Mouse (Mus musculus) G1E (cell line): ENCODE data around the gene H2afz. TPM values are rescaled to one million over a fixed set of nuclear protein-coding genes. Genes with fewer than 3 reads are reported as not detected.

ENCODE experiments used
- ATAC-seq: 2 replicates; pipeline ENCODE4 v1.8.0; 2016; ENCODE audit warnings: mild to moderate bottlenecking; ENCODE audit not compliant: insufficient number of reproducible peaks, poor library complexity, low FRiP score, severe bottlenecking; ENCODE audit errors: extremely low read depth
- DNase-seq: peaks from one replicate; pipeline ENCODE4 v3.0.0; 2012; ENCODE audit warnings: low spot score
- H3K27me3 ChIP-seq: 2 replicates; pipeline ENCODE4 v1.6.1; 2012; ENCODE audit warnings: mild to moderate bottlenecking, low read length, inconsistent platforms; ENCODE audit not compliant: insufficient read depth
- H3K36me3 ChIP-seq: replicated peaks from 2 replicates; pipeline ENCODE3; 2012; ENCODE audit warnings: mild to moderate bottlenecking, inconsistent platforms
- H3K4me1 ChIP-seq: 2 replicates; pipeline ENCODE4 v1.6.1; 2012; ENCODE audit warnings: low read depth, low read length, inconsistent platforms, mixed read lengths; ENCODE audit not compliant: insufficient read depth
- H3K4me3 ChIP-seq: 2 replicates; pipeline ENCODE4 v1.5.1; 2012; ENCODE audit warnings: low read depth, mild to moderate bottlenecking, inconsistent platforms, low read length, moderate library complexity, mixed read lengths
- H3K9me3 ChIP-seq: replicated peaks from 2 replicates; pipeline ENCODE4 v1.6.1; 2012; ENCODE audit warnings: inconsistent platforms
- CTCF ChIP-seq: IDR thresholded peaks from 2 replicates; pipeline ENCODE4 v1.5.1; 2012; ENCODE audit warnings: low read depth, low read length, inconsistent platforms, mixed read lengths
- GATA1 ChIP-seq: IDR thresholded peaks from 2 replicates; pipeline ENCODE4 v1.6.1; 2012; ENCODE audit warnings: borderline replicate concordance, low read length, inconsistent platforms, mixed read lengths
- GATA2 ChIP-seq: IDR thresholded peaks from 2 replicates; pipeline ENCODE4 v1.6.1; 2012; ENCODE audit warnings: low read depth, low read length, inconsistent platforms, borderline replicate concordance
- POLR2AphosphoS5 ChIP-seq: IDR thresholded peaks from 2 replicates; pipeline ENCODE4 v1.6.1; 2012; ENCODE audit warnings: low read depth, low read length, inconsistent platforms; ENCODE audit not compliant: insufficient replicate concordance
- TAL1 ChIP-seq: conservative IDR thresholded peaks from 2 replicates; pipeline ENCODE4 v1.6.1; 2012; ENCODE audit warnings: low read depth, low read length, inconsistent platforms, mixed read lengths
- polyA plus RNA-seq: library from polyadenylated mRNA; stranded (reverse); fragments of >175 nt; gene quantifications from 2 replicates; pipeline ENCODE4 v1.2.3, GENCODE M21; 2012
- total RNA-seq, 2 experiments: library from RNA; stranded (forward) in 1 of 2; stranded (reverse) in 1 of 2; fragments of 200-1000 nt in 1 of 2; fragments of >200 nt in 1 of 2; fragmentation: Nextera tagmentation in 1 of 2; gene quantifications; 2 replicates each; pipeline ENCODE4 v1.2.3; 2014 to 2017

The H2afz gene
- total and polyA plus RNA-seq, 3 experiments = 814 to 4,050 (median 3,552) TPM

- peak; percentile 32 for DNase-seq
- TF ChIP-seq TAL1 = no peak
- no peak for TF ChIP-seq GATA2
- no peak for TF ChIP-seq CTCF
- TF ChIP-seq POLR2AphosphoS5 = peak; percentile 58; the same call in 1 of the 2 replicates
These were observed 4.0 kb downstream of the H2afz start for GRCm38 (mm10) chr3:137868094-137868913.

GRCm38 (mm10) chr3:137869395-137869794, 5.1 kb downstream of the H2afz start:
- no peak for ATAC-seq

More at GRCm38 (mm10) chr3:137868094-137868913, 4.0 kb downstream of the H2afz start:
- Histone ChIP-seq H3K4me1 (peaks cover 18% of the 10 kb centered on the region), H3K36me3 (peaks cover 40% of the 10 kb centered on the region), H3K27me3 (no peaks in the 10 kb centered on the region), H3K4me3 (peak overlapping the region; percentile 79), H3K9me3 (no peaks in the 10 kb centered on the region)
- ATAC-seq = no peak

GRCm38 (mm10) chr3:137879313-137879712, 15.0 kb downstream of the H2afz start:
- H3K4me3 ChIP-seq = no peak overlapping the region
- peaks cover 18% of the 10 kb centered on the region for H3K4me1 ChIP-seq
- H3K27me3 ChIP-seq = no peaks in the 10 kb centered on the region
- no peak for TF ChIP-seq GATA2
- no peak for TF ChIP-seq CTCF
- TF ChIP-seq TAL1 = no peak
- no peak for TF ChIP-seq GATA1
- no peak for TF ChIP-seq POLR2AphosphoS5
- ATAC-seq (peak; percentile 54), DNase-seq (no peak)
- no peaks in the 10 kb centered on the region for H3K9me3 ChIP-seq
- peaks cover 25% of the 10 kb centered on the region for H3K36me3 ChIP-seq

More at GRCm38 (mm10) chr3:137869395-137869794, 5.1 kb downstream of the H2afz start:
- Histone ChIP-seq H3K4me1 (peaks cover 13% of the 10 kb centered on the region), H3K36me3 (peaks cover 45% of the 10 kb centered on the region), H3K27me3 (no peaks in the 10 kb centered on the region), H3K4me3 (no peak overlapping the region), H3K9me3 (no peaks in the 10 kb centered on the region)
- TF ChIP-seq GATA2 (no peak), CTCF (no peak), TAL1 (no peak), POLR2AphosphoS5 (peak; percentile 56; the same call in 1 of the 2 replicates), GATA1 (no peak)
- DNase-seq = no peak

GRCm38 (mm10) chr3:137880109-137880748, 15.9 kb downstream of the H2afz start:
- no peak for ATAC-seq
- Histone ChIP-seq H3K4me1 (peaks cover 18% of the 10 kb centered on the region), H3K27me3 (no peaks in the 10 kb centered on the region), H3K36me3 (peaks cover 30% of the 10 kb centered on the region), H3K4me3 (0 out of 2 replicates have a peak overlapping the region, but pooled peaks have one; percentile 9), H3K9me3 (no peaks in the 10 kb centered on the region)
- TF ChIP-seq TAL1 (no peak), GATA1 (no peak), CTCF (no peak), GATA2 (no peak), POLR2AphosphoS5 (no peak)
- DNase-seq = no peak

DNA sequence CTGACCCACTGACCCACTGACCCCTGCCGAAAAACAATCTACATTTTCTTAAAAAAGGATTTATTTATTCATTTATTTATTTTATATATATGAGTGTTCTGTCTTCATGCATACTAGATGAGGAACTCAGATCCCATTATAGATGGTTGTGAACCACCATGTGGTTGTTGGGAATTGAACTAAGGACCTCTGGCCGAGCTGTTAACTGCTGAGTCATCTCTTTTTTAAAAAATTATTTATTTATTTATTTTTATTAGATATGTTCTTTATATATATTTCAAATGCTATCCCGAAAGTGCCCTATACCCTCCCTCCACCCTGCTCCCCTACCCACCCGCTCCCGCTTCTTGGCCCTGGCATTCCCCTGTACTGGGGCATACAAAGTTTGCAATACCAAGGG, 16.8 kb downstream of the H2afz start:
- Histone ChIP-seq H3K27me3 (no peaks in the 10 kb centered on the region), H3K4me1 (peaks cover 18% of the 10 kb centered on the region), H3K9me3 (no peaks in the 10 kb centered on the region), H3K36me3 (peaks cover 29% of the 10 kb centered on the region), H3K4me3 (no peak overlapping the region)
- ATAC-seq = no peak
- no peak for DNase-seq
- TF ChIP-seq TAL1 (no peak), GATA2 (no peak), CTCF (no peak), GATA1 (no peak), POLR2AphosphoS5 (no peak)

GRCm38 (mm10) chr3:137887961-137888360, 23.7 kb downstream of the H2afz start:
- no peak for DNase-seq
- peaks cover 12% of the 10 kb centered on the region for H3K4me1 ChIP-seq
- H3K9me3 ChIP-seq = peaks cover 3% of the 10 kb centered on the region
- no peaks in the 10 kb centered on the region for H3K27me3 ChIP-seq
- TF ChIP-seq TAL1 (no peak), GATA2 (no peak), POLR2AphosphoS5 (no peak)
- peaks cover 59% of the 10 kb centered on the region for H3K36me3 ChIP-seq
- no peak for ATAC-seq
- no peak overlapping the region for H3K4me3 ChIP-seq
